Mouse (Mus musculus) kidney, adult 11 months (tissue): Measurements from ENCODE around the gene Nrgn.

Experiments used
- DNase-seq: peaks from one replicate; pipeline ENCODE4 v3.0.0; 2022

Gene Nrgn

GRCm38 (mm10) chr9:37554279-37554678 lies 1.6 kb upstream of the Nrgn start:
- no peak for DNase-seq

GRCm38 (mm10) chr9:37551751-37552531 lies 763 bp downstream of the Nrgn start:
- no peak for DNase-seq

GRCm38 (mm10) chr9:37550435-37550834 lies 2.3 kb downstream of the Nrgn start:
- DNase-seq: no peak

- no peak for DNase-seq
These were observed 5.8 kb downstream of the Nrgn start for GRCm38 (mm10) chr9:37546889-37547288.

- no peak for DNase-seq
These were observed 6.8 kb downstream of the Nrgn start for GRCm38 (mm10) chr9:37545847-37546452.

- no peak for DNase-seq
These were observed 7.5 kb downstream of the Nrgn start for GRCm38 (mm10) chr9:37545166-37545610.

- peak; percentile 67 for DNase-seq
These were observed 8.1 kb downstream of the Nrgn start for GRCm38 (mm10) chr9:37544447-37545165.

- peak; percentile 37 for DNase-seq
These were observed 8.7 kb downstream of the Nrgn start for GRCm38 (mm10) chr9:37543869-37544440.

- no peak for DNase-seq
These were observed 10.7 kb downstream of the Nrgn start for GRCm38 (mm10) chr9:37541851-37542642.

GRCm38 (mm10) chr9:37540701-37541575 lies 11.8 kb downstream of the Nrgn start:
- no peak for DNase-seq

GRCm38 (mm10) chr9:37540226-37540625 lies 12.5 kb downstream of the Nrgn start:
- no peak for DNase-seq

GRCm38 (mm10) chr9:37539170-37540025 lies 13.3 kb downstream of the Nrgn start, which contains the start of gene Vsig2:
Gene Vsig2 (plus strand): TSS chr9:37539255.
- no peak for DNase-seq

GRCm38 (mm10) chr9:37537658-37538250 lies 14.9 kb downstream of the Nrgn start:
- no peak for DNase-seq

- no peak for DNase-seq
These were observed 15.9 kb downstream of the Nrgn start for GRCm38 (mm10) chr9:37536851-37537250.

- DNase-seq: peak; percentile 89
These were observed 21.6 kb downstream of the Nrgn start for GRCm38 (mm10) chr9:37530888-37531705.

- DNase-seq: peak; percentile 82
These were observed 22.4 kb downstream of the Nrgn start for GRCm38 (mm10) chr9:37530031-37530887.

- peak; percentile 30 for DNase-seq
These were observed 24.3 kb downstream of the Nrgn start for GRCm38 (mm10) chr9:37528225-37528970.
